Mouse (Mus musculus) bone marrow, adult 2 months (tissue): ENCODE results near the gene Mib2.

Experiments
- CTCF ChIP-seq: fragments of 200-500 bp; IDR thresholded peaks from 2 replicates; pipeline ENCODE4 v1.5.1; 2011; ENCODE audit warnings: low read length, control low read depth; ENCODE audit not compliant: control insufficient read depth, insufficient read depth
- POLR2A ChIP-seq: fragments of 200-500 bp; IDR thresholded peaks from 2 replicates; pipeline ENCODE4 v1.6.1; 2011; ENCODE audit warnings: low read depth, mild to moderate bottlenecking, control low read depth, low read length, borderline replicate concordance; ENCODE audit not compliant: control insufficient read depth

DNA sequence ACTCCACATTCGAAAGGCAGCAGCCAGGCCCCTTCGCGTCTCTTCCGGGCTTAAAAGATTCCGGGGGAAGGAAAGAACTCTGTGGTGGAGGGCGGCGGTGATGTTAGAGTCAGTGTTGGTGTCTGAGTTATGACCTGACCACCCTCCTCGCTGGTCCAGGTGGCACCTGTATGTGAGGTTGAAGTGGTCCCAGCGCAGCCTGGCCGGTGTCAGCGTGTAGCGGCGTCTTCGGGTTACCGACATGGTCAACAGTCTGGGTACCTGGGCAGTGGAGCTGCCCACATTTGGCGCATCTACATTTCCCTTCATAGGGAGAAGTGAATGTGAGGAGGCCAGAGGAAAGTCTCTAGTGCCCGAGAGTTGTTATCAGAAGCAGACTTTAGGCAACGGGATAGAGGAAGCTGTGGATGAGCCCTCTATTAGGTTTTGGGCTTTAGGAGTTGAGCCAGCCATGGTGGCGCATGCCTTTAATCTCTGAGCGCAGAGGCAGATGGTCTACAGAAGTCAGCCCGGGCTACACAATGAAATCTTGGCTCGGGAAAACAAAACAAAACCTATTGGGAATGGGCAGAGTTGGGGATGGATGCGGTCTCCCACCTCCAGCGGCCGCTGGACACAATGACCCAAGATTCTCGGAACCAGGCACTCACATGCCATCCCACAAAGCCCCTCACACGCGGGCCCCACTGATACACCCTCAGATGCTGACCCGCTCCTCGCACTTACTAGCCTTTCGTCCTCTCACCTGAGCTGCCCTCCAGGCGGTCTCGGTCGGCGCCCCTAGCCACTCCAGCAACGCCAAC is 16.5 kb downstream of the Mib2 start:
- TF ChIP-seq CTCF (no peak), POLR2A (no peak)
